Mouse (Mus musculus) CH12.LX (cell line): ENCODE results near the gene Smyd3. TPM values are rescaled to one million over a fixed set of nuclear protein-coding genes. Genes with fewer than 3 reads are reported as not detected.
A peak's percentile ranks its signal among the peaks of the same experiment; 100 is the strongest.

Source experiments
- DNase-seq: peaks from one replicate; pipeline ENCODE4 v3.0.0-alpha.2; 2013; ENCODE audit errors: extremely low read depth
- H3K27ac ChIP-seq: 2 replicates; pipeline ENCODE4 v1.5.1; 2012; ENCODE audit warnings: low read depth, mild to moderate bottlenecking, control low read depth, moderate library complexity; ENCODE audit not compliant: insufficient read depth
- H3K27me3 ChIP-seq: replicated peaks from 2 replicates; pipeline ENCODE3; 2012; ENCODE audit warnings: inconsistent platforms
- H3K36me3 ChIP-seq, 2 experiments: replicated peaks in 1 of 2; 2 replicates each; pipeline versions ENCODE3 to v1.6.1; 2012; ENCODE audit warnings: inconsistent platforms in 1 of 2, low read length in 1 of 2, mild to moderate bottlenecking in 1 of 2, mixed read lengths in 1 of 2, moderate library complexity in 1 of 2; ENCODE audit not compliant: control insufficient read depth in 1 of 2, insufficient read depth in 1 of 2
- H3K4me1 ChIP-seq, 2 experiments: 2 replicates each; pipeline ENCODE4 v1.6.1; 2012; ENCODE audit warnings: inconsistent platforms in 1 of 2, moderate library complexity in 1 of 2; ENCODE audit not compliant: insufficient read depth in 2 of 2, control insufficient read depth in 1 of 2
- H3K4me2 ChIP-seq: 2 replicates; pipeline ENCODE4 v1.6.1; 2012; ENCODE audit warnings: low read depth, mild to moderate bottlenecking, control low read depth; ENCODE audit not compliant: poor library complexity, insufficient read depth, severe bottlenecking
- H3K4me3 ChIP-seq, 3 experiments: fragments of 150-350 bp in 1 of 3; sonication (generic) in 1 of 3; replicated peaks in 1 of 3; 2 replicates each; pipeline versions ENCODE3 to v1.5.1; 2011 to 2012; ENCODE audit warnings: low read depth in 2 of 3, low read length in 2 of 3, mild to moderate bottlenecking in 2 of 3, moderate library complexity in 2 of 3, control low read depth in 1 of 3, improper control_type of control experiment in 1 of 3, inconsistent platforms in 1 of 3, mixed read lengths in 1 of 3; ENCODE audit not compliant: poor library complexity in 1 of 3
- H3K79me2 ChIP-seq: replicated peaks from 2 replicates; pipeline ENCODE4 v1.6.1; 2012; ENCODE audit warnings: mild to moderate bottlenecking, moderate library complexity; ENCODE audit not compliant: control insufficient read depth, poor library complexity, insufficient read depth, severe bottlenecking; ENCODE audit errors: extremely low read depth
- H3K9ac ChIP-seq: 2 replicates; pipeline ENCODE4 v1.6.1; 2012; ENCODE audit warnings: low read depth, mild to moderate bottlenecking, control low read depth, moderate library complexity; ENCODE audit not compliant: insufficient read depth
- H3K9me3 ChIP-seq: replicated peaks from 2 replicates; pipeline ENCODE3; 2012; ENCODE audit warnings: low read length, inconsistent platforms, mixed read lengths
- CTCF ChIP-seq, 2 experiments: IDR thresholded peaks in 1 of 2; conservative IDR thresholded peaks in 1 of 2; 2 replicates each; pipeline ENCODE4 v1.5.1; 2011 to 2012; ENCODE audit warnings: low read depth in 2 of 2, low read length in 2 of 2, improper control_type of control experiment in 1 of 2, inconsistent platforms in 1 of 2, mild to moderate bottlenecking in 1 of 2, moderate library complexity in 1 of 2
- GABPA ChIP-seq: IDR thresholded peaks from 2 replicates; pipeline ENCODE4 v1.6.1; 2012; ENCODE audit warnings: low read depth, low read length, improper control_type of control experiment, inconsistent platforms; ENCODE audit not compliant: insufficient replicate concordance
- IRF4 ChIP-seq: IDR thresholded peaks from 2 replicates; pipeline ENCODE4 v1.6.1; 2014; ENCODE audit warnings: low read depth, mild to moderate bottlenecking, inconsistent platforms, low read length, improper control_type of control experiment
- JUN ChIP-seq: IDR thresholded peaks from 2 replicates; pipeline ENCODE4 v1.6.1; 2011; ENCODE audit warnings: low read depth, mild to moderate bottlenecking, low read length, improper control_type of control experiment, moderate library complexity; ENCODE audit not compliant: insufficient read depth
- KAT2A ChIP-seq: IDR thresholded peaks from 2 replicates; pipeline ENCODE4 v1.6.1; 2012; ENCODE audit warnings: low read length, improper control_type of control experiment, inconsistent platforms; ENCODE audit not compliant: insufficient replicate concordance
- MAFK ChIP-seq: IDR thresholded peaks from 2 replicates; pipeline ENCODE4 v1.6.1; 2011; ENCODE audit warnings: low read length, improper control_type of control experiment; ENCODE audit not compliant: insufficient replicate concordance
- MAX ChIP-seq: IDR thresholded peaks from 2 replicates; pipeline ENCODE4 v1.6.1; 2011; ENCODE audit warnings: low read length, improper control_type of control experiment
- MAZ ChIP-seq: IDR thresholded peaks from 2 replicates; pipeline ENCODE4 v1.6.1; 2012; ENCODE audit warnings: low read depth, mild to moderate bottlenecking, inconsistent platforms, low read length, improper control_type of control experiment, moderate library complexity
- MXI1 ChIP-seq: IDR thresholded peaks from 2 replicates; pipeline ENCODE4 v1.6.1; 2011; ENCODE audit warnings: mild to moderate bottlenecking, low read depth, low read length, improper control_type of control experiment
- MYC ChIP-seq: IDR thresholded peaks from 2 replicates; pipeline ENCODE4 v1.6.1; 2011; ENCODE audit warnings: low read depth, mild to moderate bottlenecking, improper control_type of control experiment, low read length
- NELFE ChIP-seq: IDR thresholded peaks from 2 replicates; pipeline ENCODE4 v1.6.1; 2011; ENCODE audit warnings: low read depth, low read length, improper control_type of control experiment
- RCOR1 ChIP-seq: conservative IDR thresholded peaks from 2 replicates; pipeline ENCODE4 v1.6.1; 2012; ENCODE audit warnings: low read depth, mild to moderate bottlenecking, inconsistent platforms, low read length, improper control_type of control experiment
- SIN3A ChIP-seq: IDR thresholded peaks from 2 replicates; pipeline ENCODE4 v1.6.1; 2012; ENCODE audit warnings: low read length, improper control_type of control experiment, inconsistent platforms
- TCF12 ChIP-seq: IDR thresholded peaks from 2 replicates; pipeline ENCODE4 v1.6.1; 2014; ENCODE audit warnings: low read depth, mild to moderate bottlenecking, inconsistent platforms, low read length, improper control_type of control experiment
- UBTF ChIP-seq: IDR thresholded peaks from 2 replicates; pipeline ENCODE4 v1.6.1; 2012; ENCODE audit warnings: low read depth, mild to moderate bottlenecking, inconsistent platforms, low read length, improper control_type of control experiment, moderate library complexity
- USF2 ChIP-seq: conservative IDR thresholded peaks from 2 replicates; pipeline ENCODE4 v1.6.1; 2011; ENCODE audit warnings: low read depth, low read length, improper control_type of control experiment
- ZC3H11A ChIP-seq: IDR thresholded peaks from 2 replicates; pipeline ENCODE4 v1.6.1; 2012; ENCODE audit warnings: low read depth, mild to moderate bottlenecking, inconsistent platforms, low read length, improper control_type of control experiment
- dilution Hi-C: fragments of 300-500 bp; cut with MboI; formaldehyde crosslinking; loops from 2 replicates; pipeline ENCODE4 v1.14.3; 2020; ENCODE audit warnings: low sequenced_read_pairs; ENCODE audit not compliant: extremely low pct_unique_long_range_greater_than_20kb, extremely low pct_ligation_motif_present
- in situ Hi-C: fragments of 300-500 bp; cut with MboI; formaldehyde crosslinking; loops from 3 replicates; pipeline ENCODE4 v1.14.3; 2019; ENCODE audit warnings: low sequenced_read_pairs, low pct_ligation_motif_present, low pct_unique_long_range_greater_than_20kb, mixed read lengths
- polyA plus RNA-seq: library from polyadenylated mRNA; unstranded; fragments of >175 nt; gene quantifications from 2 replicates; pipeline ENCODE4 v1.2.1, GENCODE M21; 2012; ENCODE audit warnings: low read depth; ENCODE audit not compliant: insufficient read length
- total RNA-seq, 2 experiments: library from RNA; depleted of rRNA; stranded (reverse); fragments of 300-350 nt in 1 of 2; fragments of >200 nt in 1 of 2; gene quantifications; 2 replicates each; pipeline ENCODE4 v1.2.3; 2012 to 2014

Gene Smyd3
- total and polyA plus RNA-seq, 3 experiments, result 11.4 to 12.5 (median 11.8) TPM

- peak; percentile 29 for DNase-seq
- peak overlapping the region; percentile 56 for H3K9ac ChIP-seq
- peak overlapping the region; percentile 70 to 94 (median 86) for H3K4me3 ChIP-seq
- H3K27ac ChIP-seq, result peak overlapping the region; percentile 8; the same call in 1 of the 2 replicates
- dilution Hi-C loops, result no loop called here
- peaks cover 5% of the 10 kb centered on the region; the same call in 1 of the 2 replicates for H3K79me2 ChIP-seq
- H3K4me1 ChIP-seq, result peaks cover 4 to 14% of the 10 kb centered on the region in 2 experiments
- in situ Hi-C loops, result no loop called here
- peak overlapping the region; percentile 52 for H3K4me2 ChIP-seq
- TF ChIP-seq UBTF (no peak), MAZ (peak; percentile 38), MAX (0 out of 2 replicates have a peak, but pooled peaks have one; percentile 25), MAFK (0 out of 2 replicates have a peak, but pooled peaks have one; percentile 19)
- H3K9me3 ChIP-seq, result no peaks in the 10 kb centered on the region
- H3K27me3 ChIP-seq, result no peaks in the 10 kb centered on the region
- H3K36me3 ChIP-seq, result peaks cover 0 to 11% of the 10 kb centered on the region in 2 experiments
Observed at GRCm38 (mm10) chr1:179516941-179517712, 714 bp downstream of the Smyd3 start.

- in situ Hi-C loops, result no loop called here
- TF ChIP-seq SIN3A, result no peak
- no peak for TF ChIP-seq TCF12
- TF ChIP-seq CTCF (conservative IDR thresholded peaks at IDR 0.05 in 1 of 2, IDR thresholded peaks at IDR 0.05 in 1 of 2; ENCODE audit: low read depth in 2 of 2, low read length in 2 of 2), result no peak
- no peak for TF ChIP-seq RCOR1
- no peak for TF ChIP-seq KAT2A
- TF ChIP-seq MXI1, result no peak
- TF ChIP-seq GABPA, result no peak
- TF ChIP-seq USF2, result no peak
- TF ChIP-seq IRF4, result no peak
- TF ChIP-seq NELFE, result no peak
- TF ChIP-seq MYC, result no peak
- no peak for TF ChIP-seq JUN
- TF ChIP-seq ZC3H11A, result no peak
- TF ChIP-seq MAZ, result no peak
- TF ChIP-seq, all 38 proteins: peak for 0
- H3K36me3 ChIP-seq, result peaks cover 0 to 31% of the 10 kb centered on the region in 2 experiments
- H3K27ac ChIP-seq, result no peak overlapping the region
- dilution Hi-C loops, result no loop called here
- peaks cover 4 to 13% of the 10 kb centered on the region in 2 experiments for H3K4me1 ChIP-seq
- DNase-seq, result no peak
- H3K9me3 ChIP-seq, result no peaks in the 10 kb centered on the region
- H3K9ac ChIP-seq, result no peak overlapping the region
- H3K27me3 ChIP-seq, result no peaks in the 10 kb centered on the region
- peaks cover 2% of the 10 kb centered on the region; the same call in 1 of the 2 replicates for H3K79me2 ChIP-seq
- H3K4me3 ChIP-seq, result no peak overlapping the region
- H3K4me2 ChIP-seq, result no peak overlapping the region
Observed at GRCm38 (mm10) chr1:179511895-179512294, 5.9 kb downstream of the Smyd3 start.
